ENCODE assay signal across 21 mouse cellular contexts in genomic region chr11:121442076-121442475, GRCm38 (mm10). TPM values are rescaled to one million over a fixed set of nuclear protein-coding genes. Genes with fewer than 3 reads are reported as not detected.
"Had no signal": no experiment of that assay in that cellular context is flagged by ENCODE, and none has a peak within 500 bp of the region (broad histone marks: within the 10 kb centered on the region; RNA-seq: fewer than 3 reads in every experiment).

No protein-coding gene starts in this region.

- H3K36me3 ChIP-seq: lung, embryonic 15.5 days; midbrain, embryonic 13.5 days; midbrain, embryonic 15.5 days; neural tube, embryonic 13.5 days; neural tube, embryonic 15.5 days had no signal

- ATAC-seq: liver, postnatal 0 days; lung, postnatal 0 days; midbrain, embryonic 13.5 days; midbrain, embryonic 15.5 days had no signal

- H3K4me3 ChIP-seq: lung, embryonic 15.5 days; megakaryocyte, embryonic 14.5 days; midbrain, embryonic 13.5 days; midbrain, embryonic 15.5 days; neural tube, embryonic 13.5 days; neural tube, embryonic 15.5 days had no signal

- DNase-seq: liver, postnatal 0 days; lung, adult 2 months; lung, postnatal 14 days; lung, postnatal 36 days; retina, postnatal 1 day; right cerebral cortex, adult 18-20 months; right cerebral cortex, postnatal 25 days; right cerebral cortex, postnatal 4 days; spleen, adult 18-20 months; thymus, adult 18-20 months; thymus, postnatal 14 days; thymus, postnatal 4 days had no signal

- H3K4me2 ChIP-seq: lung, embryonic 15.5 days; midbrain, embryonic 11.5 days; midbrain, embryonic 13.5 days; midbrain, embryonic 15.5 days; neural tube, embryonic 13.5 days; neural tube, embryonic 15.5 days had no signal

- H3K27me3 ChIP-seq: lung, embryonic 15.5 days; midbrain, embryonic 13.5 days; midbrain, embryonic 15.5 days; neural tube, embryonic 13.5 days; neural tube, embryonic 15.5 days had no signal

RNA-seq across cellular contexts. Expression of gene Rab40b, which starts 54.0 kb away (rescaled TPM):
- polyA plus RNA-seq: macrophage had no signal
